Mouse (Mus musculus) kidney, adult 2 months (tissue): ENCODE results near the gene Ism2.

ENCODE experiments used
- CTCF ChIP-seq: fragments of 200-500 bp; conservative IDR thresholded peaks from 2 replicates; pipeline ENCODE4 v1.5.1; 2011; ENCODE audit warnings: low read depth, mild to moderate bottlenecking, control low read depth, low read length, moderate library complexity, mixed read lengths; ENCODE audit not compliant: insufficient read depth, insufficient read length
- POLR2A ChIP-seq: fragments of 200-500 bp; IDR thresholded peaks from one replicate; pipeline ENCODE4 v1.6.1; 2011; ENCODE audit warnings: low read depth, low read length, control low read depth

DNA sequence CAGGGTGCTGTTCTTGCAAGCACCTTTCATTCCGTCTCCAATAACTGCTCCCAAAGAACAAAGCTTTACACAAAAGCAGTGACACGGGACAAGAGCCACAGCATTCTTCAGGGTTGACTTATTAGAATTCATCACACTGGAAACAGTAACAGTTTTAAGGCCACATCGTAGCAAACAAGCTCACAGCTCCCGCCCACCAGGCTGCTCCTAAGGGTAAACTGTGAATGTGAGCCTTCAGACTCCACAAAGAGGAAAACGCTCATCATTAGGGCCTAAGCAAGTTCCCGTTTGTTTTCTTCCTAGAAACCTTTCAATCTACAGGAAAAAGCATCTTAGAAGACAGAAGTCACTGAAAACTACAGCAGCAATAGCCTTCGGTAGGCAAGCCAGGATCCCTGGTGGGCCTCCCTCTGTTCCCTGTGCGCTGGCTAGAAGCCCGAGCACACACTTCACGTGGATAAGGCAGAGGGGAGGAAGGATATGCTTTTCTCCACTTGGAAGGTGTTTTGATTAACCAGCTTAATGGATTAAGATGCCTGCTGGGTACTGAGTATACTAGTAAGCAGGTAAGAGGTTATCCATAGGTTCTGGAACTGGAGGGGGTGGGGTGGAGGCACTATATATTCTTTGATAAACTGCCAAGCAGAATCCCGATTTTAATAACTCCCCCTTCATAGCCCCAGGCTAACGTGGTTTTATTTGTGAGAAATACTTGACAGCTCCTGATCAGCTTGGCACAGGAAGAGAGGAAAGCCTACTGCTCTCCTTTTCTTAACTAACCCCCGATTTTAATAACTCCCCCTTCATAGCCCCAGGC lies 6.5 kb upstream of the Ism2 start:
- TF ChIP-seq POLR2A (no peak), CTCF (no peak)
